Mouse (Mus musculus) intestine, postnatal 0 days (tissue): ENCODE results near the gene Sprtn. TPM values are rescaled to one million over a fixed set of nuclear protein-coding genes. Genes with fewer than 3 reads are reported as not detected.

Source experiments
- ATAC-seq: fragments of 200-750 bp; cut with Nextera tagmentation; 2 replicates; pipeline ENCODE4 v1.8.0; 2017; ENCODE audit warnings: mild to moderate bottlenecking, moderate TSS enrichment, moderate library complexity
- H3K27ac ChIP-seq: fragments of 300-500 bp; sonication (generic); 2 replicates; pipeline ENCODE4 v1.5.1; 2014; ENCODE audit warnings: mild to moderate bottlenecking, low read depth, low read length, moderate library complexity
- H3K27me3 ChIP-seq: fragments of 300-500 bp; sonication (generic); replicated peaks from 2 replicates; pipeline ENCODE4 v1.6.1; 2014; ENCODE audit warnings: low read length, mixed read lengths; ENCODE audit not compliant: control insufficient read depth, insufficient read depth
- H3K36me3 ChIP-seq: fragments of 300-500 bp; sonication (generic); 2 replicates; pipeline ENCODE4 v1.6.1; 2014; ENCODE audit warnings: mild to moderate bottlenecking, moderate library complexity; ENCODE audit not compliant: control insufficient read depth, insufficient read depth
- H3K4me1 ChIP-seq: fragments of 300-500 bp; sonication (generic); replicated peaks from 2 replicates; pipeline ENCODE4 v1.6.1; 2014; ENCODE audit warnings: antibody characterized with exemption, low read length, mixed read lengths; ENCODE audit not compliant: control insufficient read depth, insufficient read depth
- H3K4me2 ChIP-seq: fragments of 300-500 bp; sonication (generic); replicated peaks from 2 replicates; pipeline ENCODE4 v1.6.1; 2014; ENCODE audit warnings: low read depth, mild to moderate bottlenecking, moderate library complexity
- H3K4me3 ChIP-seq: fragments of 300-500 bp; sonication (generic); 2 replicates; pipeline ENCODE4 v1.5.1; 2014; ENCODE audit warnings: low read depth, low read length
- H3K9ac ChIP-seq: fragments of 300-500 bp; sonication (generic); 2 replicates; pipeline ENCODE4 v1.6.1; 2014; ENCODE audit warnings: mild to moderate bottlenecking, low read depth, low read length
- H3K9me3 ChIP-seq: fragments of 300-500 bp; sonication (generic); 2 replicates; pipeline ENCODE4 v1.6.1; 2016; ENCODE audit warnings: mixed run types; ENCODE audit not compliant: control insufficient read depth
- CTCF ChIP-seq: sonication (generic); IDR thresholded peaks from 2 replicates; pipeline ENCODE4 v1.5.1; 2016; ENCODE audit warnings: low read depth, mild to moderate bottlenecking, control low read depth, antibody characterized with exemption, moderate library complexity
- WGBS: fragments of 180-500 bp; shearing (Covaris S2); extraction: QIAGEN DNeasy Blood & Tissue Kit; methylation state at CpG from one replicate; pipeline ENCODE4 v1.1.7; 2014; 5-methylcytosine and 5-hydroxymethylcytosine counted together
- polyA plus RNA-seq: library from polyadenylated mRNA; unstranded; fragments of >200 nt; fragmentation: Nextera tagmentation; extraction: Ambion mirVana; gene quantifications from 2 replicates; pipeline ENCODE4 v1.2.1, GENCODE M21; 2015

Sprtn gene
- polyA plus RNA-seq, 1 experiment from 2014 or later: 4.5 TPM

DNA sequence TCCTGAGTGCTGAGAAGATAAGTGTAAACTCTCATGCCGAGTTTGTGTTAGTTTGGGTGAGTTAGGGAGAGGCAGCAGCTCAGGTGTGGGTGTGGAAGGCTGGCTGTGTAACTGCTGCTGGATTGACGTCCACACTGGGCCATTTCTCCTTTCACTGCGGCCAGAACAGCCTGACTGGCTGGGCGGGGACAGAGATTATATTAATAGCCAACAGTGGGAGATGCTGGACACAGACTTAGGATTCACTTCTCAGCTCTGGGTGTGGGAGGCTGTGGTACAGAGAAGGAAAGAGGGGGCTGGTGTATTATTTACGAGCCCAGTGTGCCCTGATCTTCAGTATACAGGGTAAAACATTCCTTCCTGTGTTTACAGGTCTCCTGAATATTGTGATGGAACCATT lies 19.5 kb upstream of the Sprtn start:
- H3K4me1 ChIP-seq: no peaks in the 10 kb centered on the region
- 79% methylated on average over 5 of the region's 5 CpGs for WGBS
- H3K4me2 ChIP-seq: no peak overlapping the region
- no peaks in the 10 kb centered on the region for H3K27me3 ChIP-seq
- H3K36me3 ChIP-seq: peaks cover 92% of the 10 kb centered on the region
- no peaks in the 10 kb centered on the region for H3K9me3 ChIP-seq
- no peak overlapping the region for H3K27ac ChIP-seq
- H3K9ac ChIP-seq: no peak overlapping the region
- no peak overlapping the region for H3K4me3 ChIP-seq
- TF ChIP-seq CTCF: no peak
- ATAC-seq: no peak

DNA sequence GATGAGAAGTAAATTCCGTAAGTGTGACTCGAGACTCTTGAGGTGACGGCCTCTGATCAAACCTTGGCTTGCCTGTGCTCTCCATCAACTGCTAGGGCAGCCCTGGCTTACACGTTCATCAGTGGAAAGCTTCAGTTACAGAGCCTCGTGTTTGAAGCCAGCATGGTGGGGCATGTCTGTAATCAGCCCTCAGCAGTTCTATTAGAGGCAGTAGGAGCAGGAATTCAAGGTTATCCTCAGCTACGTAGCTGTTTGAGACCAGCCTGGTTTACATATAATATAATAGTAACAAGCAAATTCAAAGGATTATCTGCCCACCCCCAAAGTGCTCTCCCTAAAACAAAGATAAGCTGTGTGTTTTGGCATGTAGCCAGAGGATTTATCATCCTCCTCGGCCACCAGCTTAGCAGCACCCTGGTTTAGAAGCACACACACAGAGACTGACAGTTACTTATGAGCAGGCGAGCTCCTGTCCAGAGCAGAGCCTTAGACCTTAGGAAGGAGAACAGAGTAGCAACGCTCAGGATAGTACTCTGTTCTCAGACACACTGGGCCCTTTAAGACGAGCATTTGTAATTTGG lies 18.6 kb upstream of the Sprtn start:
- no peak for ATAC-seq
- Histone ChIP-seq H3K36me3 (peaks cover 92% of the 10 kb centered on the region), H3K9ac (no peak overlapping the region), H3K9me3 (no peaks in the 10 kb centered on the region), H3K4me3 (no peak overlapping the region), H3K27me3 (no peaks in the 10 kb centered on the region), H3K27ac (no peak overlapping the region), H3K4me1 (no peaks in the 10 kb centered on the region), H3K4me2 (no peak overlapping the region)
- no peak for TF ChIP-seq CTCF
- WGBS: 66% methylated on average over 10 of the region's 10 CpGs

DNA sequence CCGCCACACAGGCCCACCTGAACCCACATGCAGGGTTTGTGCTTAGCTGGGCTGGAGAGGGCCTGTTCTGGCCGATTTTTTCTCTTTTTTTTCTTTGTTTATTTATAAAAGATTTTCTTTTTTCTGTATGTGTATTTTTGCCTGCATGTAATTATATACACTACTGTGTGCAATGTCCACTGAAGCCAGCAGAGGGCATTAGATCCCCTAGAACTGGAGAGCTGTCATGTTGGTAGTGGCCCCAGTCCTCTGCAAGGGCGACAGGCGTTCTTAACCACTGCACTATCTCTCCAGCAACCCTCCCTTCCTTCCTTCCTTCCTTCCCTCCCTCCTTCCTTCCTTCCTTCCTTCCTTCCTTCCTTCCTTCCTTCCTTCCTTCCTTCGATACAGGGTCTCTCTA lies 9.3 kb upstream of the Sprtn start:
- H3K4me2 ChIP-seq: no peak overlapping the region
- TF ChIP-seq CTCF: peak; percentile 40
- H3K9ac ChIP-seq: no peak overlapping the region
- H3K4me3 ChIP-seq: no peak overlapping the region
- no peaks in the 10 kb centered on the region for H3K9me3 ChIP-seq
- peaks cover 73% of the 10 kb centered on the region for H3K36me3 ChIP-seq
- no peaks in the 10 kb centered on the region; the same call in 1 of the 2 replicates for H3K4me1 ChIP-seq
- WGBS: 98% methylated on average over 5 of the region's 5 CpGs
- H3K27me3 ChIP-seq: no peaks in the 10 kb centered on the region
- no peak for ATAC-seq
- no peak overlapping the region for H3K27ac ChIP-seq

DNA sequence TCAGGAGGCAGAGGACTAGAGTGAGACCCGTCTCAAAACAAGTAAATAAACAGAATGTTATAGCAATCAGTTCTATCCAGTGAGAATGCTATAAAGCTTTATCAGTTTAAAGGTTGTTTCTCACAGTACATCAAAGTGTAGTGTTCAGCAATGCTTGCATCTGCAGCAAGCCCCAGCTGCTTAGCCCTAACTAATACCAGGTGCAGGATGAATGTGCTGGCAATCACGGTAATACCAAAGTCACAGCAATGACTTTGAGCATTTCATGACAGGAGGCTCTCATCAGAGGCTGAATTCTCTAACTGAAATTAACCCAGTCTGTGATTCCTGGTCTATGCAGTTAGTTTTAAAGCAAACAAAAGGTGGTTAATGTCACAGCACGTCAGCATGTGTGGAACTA lies 5.1 kb upstream of the Sprtn start:
- Histone ChIP-seq H3K27ac (no peak overlapping the region), H3K4me1 (no peaks in the 10 kb centered on the region; the same call in 1 of the 2 replicates), H3K9me3 (no peaks in the 10 kb centered on the region), H3K4me2 (no peak overlapping the region), H3K27me3 (no peaks in the 10 kb centered on the region), H3K4me3 (no peak overlapping the region), H3K36me3 (peaks cover 44% of the 10 kb centered on the region), H3K9ac (no peak overlapping the region)
- no peak for ATAC-seq
- TF ChIP-seq CTCF: no peak
- WGBS: 53% methylated on average over 3 of the region's 3 CpGs

DNA sequence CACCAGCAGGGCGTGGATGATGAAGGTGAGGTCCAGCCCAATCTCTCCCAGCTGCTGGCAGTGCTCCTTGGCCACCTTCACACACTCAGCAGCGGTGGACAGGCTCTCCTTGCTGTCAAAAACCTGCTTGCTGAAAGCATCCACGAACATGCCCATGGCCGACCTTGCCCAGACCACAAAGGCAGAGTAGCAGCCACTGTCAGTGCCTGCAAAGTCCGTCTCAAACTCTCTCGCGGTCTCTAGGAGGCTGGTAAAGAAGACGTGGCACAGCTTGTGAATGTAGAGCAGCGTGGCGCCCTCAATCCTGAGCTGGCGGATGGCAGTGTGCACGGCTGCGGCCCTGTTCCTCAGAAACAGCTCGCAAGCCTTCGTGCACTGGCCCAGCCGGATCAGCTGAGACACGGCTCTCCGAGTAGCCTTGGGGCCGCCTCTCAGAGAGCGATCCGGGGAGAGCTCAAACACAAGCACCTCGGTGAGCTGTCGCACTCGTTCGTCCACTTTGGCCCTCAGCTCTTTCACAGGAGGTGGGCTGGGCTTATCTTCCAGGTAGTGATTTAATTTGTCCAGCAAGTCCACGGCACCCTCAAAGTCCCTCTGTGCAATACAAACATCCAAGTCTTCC lies 1.6 kb upstream of the Sprtn start:
- Histone ChIP-seq H3K4me3 (peak overlapping the region; percentile 83), H3K9me3 (no peaks in the 10 kb centered on the region), H3K4me1 (no peaks in the 10 kb centered on the region; the same call in 1 of the 2 replicates), H3K27ac (peak overlapping the region; percentile 86; the same call in 1 of the 2 replicates), H3K36me3 (peaks cover 29% of the 10 kb centered on the region), H3K9ac (peak overlapping the region; percentile 87; the same call in 1 of the 2 replicates), H3K27me3 (no peaks in the 10 kb centered on the region), H3K4me2 (peak overlapping the region; percentile 76)
- TF ChIP-seq CTCF: no peak
- 0 out of 2 replicates have a peak, but pooled peaks have one; percentile 2 for ATAC-seq
- 55% methylated on average over 26 of the region's 26 CpGs for whole genome bisulfite sequencing

DNA sequence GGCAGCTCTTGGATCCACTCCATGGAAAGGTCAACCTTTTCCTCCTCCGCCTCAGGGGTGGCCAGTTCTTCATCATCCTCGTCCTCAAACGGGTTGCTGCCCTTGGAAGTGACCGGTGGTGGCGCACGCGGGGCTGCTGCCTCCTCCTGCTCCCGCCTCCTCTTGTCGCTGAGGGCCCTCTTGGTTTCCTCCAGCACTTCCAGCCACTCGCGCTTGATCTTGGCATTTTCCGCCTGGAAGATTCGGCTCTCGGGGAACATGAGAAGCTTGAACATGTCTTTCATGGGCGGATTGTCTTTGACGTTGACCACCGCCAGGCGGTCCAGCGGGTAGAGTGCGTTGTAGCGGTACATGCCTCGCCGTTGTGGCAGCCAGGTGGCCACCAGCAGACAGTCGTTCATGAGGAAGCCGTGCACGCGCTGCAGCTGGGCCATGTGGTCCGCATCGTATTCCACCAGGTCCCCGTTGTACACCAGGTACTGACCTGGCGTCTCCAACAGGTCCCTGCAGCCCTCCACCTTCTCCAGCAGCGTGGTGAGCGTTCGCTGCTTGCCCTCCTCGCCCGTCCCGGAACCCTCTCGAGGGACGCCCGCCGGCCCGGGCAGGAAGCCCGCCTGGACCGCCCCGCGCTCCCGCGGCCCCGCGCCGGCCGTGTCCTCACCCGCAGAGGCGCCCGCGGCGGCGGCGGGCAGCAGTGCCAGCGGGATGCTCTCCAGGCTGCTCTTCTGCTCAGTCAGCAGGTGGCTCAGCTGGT lies 877 bp upstream of the Sprtn start:
- peak; percentile 85 for TF ChIP-seq CTCF
- Histone ChIP-seq H3K27me3 (no peaks in the 10 kb centered on the region), H3K27ac (peak overlapping the region; percentile 86), H3K4me1 (no peaks in the 10 kb centered on the region; the same call in 1 of the 2 replicates), H3K4me3 (peak overlapping the region; percentile 83), H3K36me3 (peaks cover 33% of the 10 kb centered on the region), H3K4me2 (peak overlapping the region; percentile 76), H3K9ac (peak overlapping the region; percentile 87), H3K9me3 (no peaks in the 10 kb centered on the region)
- peak; percentile 37 for ATAC-seq
- WGBS: 1% methylated on average over 58 of the region's 60 CpGs
